Mouse (Mus musculus): ENCODE measurements around the gene Klf4.

DNA sequence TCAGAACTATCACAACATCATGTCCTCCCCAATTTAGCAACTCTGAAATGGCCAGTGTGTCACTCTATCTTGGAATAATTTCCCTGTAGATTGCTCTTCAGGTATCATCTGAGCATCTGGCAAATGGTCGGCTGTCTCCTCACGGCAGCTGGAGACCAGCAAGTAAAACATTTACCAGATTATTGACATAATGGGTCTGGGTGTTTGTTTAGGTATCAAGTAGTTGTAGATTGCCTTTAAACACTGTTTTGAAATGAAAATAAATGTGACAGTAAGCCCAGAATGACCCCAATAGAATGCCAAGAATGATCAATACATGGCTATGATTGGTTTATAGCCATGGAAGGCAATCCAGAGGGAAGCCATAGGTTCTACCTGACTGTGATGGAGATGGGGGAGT lies 39.2 kb upstream of the Klf4 start:
- TF ChIP-seq CTCF (IDR thresholded peaks at IDR 0.05; ENCODE audit: extremely low read depth, insufficient read depth, low read length): no peak
- no peak for TF ChIP-seq POLR2A (IDR thresholded peaks at IDR 0.05; ENCODE audit: extremely low read depth, insufficient read depth, low read length)
